Mouse (Mus musculus) lung, embryonic 16.5 days (tissue): ENCODE data around the gene Pcdh15. TPM values are rescaled to one million over a fixed set of nuclear protein-coding genes. Genes with fewer than 3 reads are reported as not detected.
A peak's percentile ranks its signal among the peaks of the same experiment; 100 is the strongest.

Experiments used
- ATAC-seq: fragments of 200-750 bp; cut with Nextera tagmentation; 2 replicates; pipeline ENCODE4 v1.8.0; 2017; ENCODE audit warnings: low read depth, mild to moderate bottlenecking, moderate library complexity
- H3K27ac ChIP-seq: fragments of 300-500 bp; sonication (generic); 2 replicates; pipeline ENCODE4 v1.5.1; 2014; ENCODE audit warnings: mild to moderate bottlenecking, control low read depth, low read length
- H3K27me3 ChIP-seq: fragments of 300-500 bp; sonication (generic); 2 replicates; pipeline ENCODE4 v1.6.1; 2014; ENCODE audit warnings: low read depth, low read length, mixed read lengths; ENCODE audit not compliant: control insufficient read depth, insufficient read depth
- H3K36me3 ChIP-seq: fragments of 300-500 bp; sonication (generic); 2 replicates; pipeline ENCODE4 v1.6.1; 2014; ENCODE audit warnings: low read length; ENCODE audit not compliant: control insufficient read depth, insufficient read depth
- H3K4me1 ChIP-seq: fragments of 300-500 bp; sonication (generic); replicated peaks from 2 replicates; pipeline ENCODE4 v1.6.1; 2014; ENCODE audit warnings: low read length, mixed read lengths; ENCODE audit not compliant: control insufficient read depth, insufficient read depth
- H3K4me2 ChIP-seq: fragments of 300-500 bp; sonication (generic); 2 replicates; pipeline ENCODE4 v1.6.1; 2014; ENCODE audit warnings: low read depth, low read length, control low read depth
- H3K4me3 ChIP-seq: fragments of 300-500 bp; sonication (generic); 2 replicates; pipeline ENCODE4 v1.5.1; 2014; ENCODE audit warnings: mild to moderate bottlenecking, low read length, control low read depth
- H3K9ac ChIP-seq: fragments of 300-500 bp; sonication (generic); 2 replicates; pipeline ENCODE4 v1.6.1; 2014; ENCODE audit warnings: low read length, control low read depth
- H3K9me3 ChIP-seq: fragments of 300-500 bp; sonication (generic); 2 replicates; pipeline ENCODE4 v1.6.1; 2016; ENCODE audit warnings: low read length; ENCODE audit not compliant: control insufficient read depth
- WGBS: fragments of 180-500 bp; shearing (Covaris S2); extraction: QIAGEN DNeasy Blood & Tissue Kit; methylation state at CpG from one replicate; pipeline ENCODE4 v1.1.7; 2014; 5-methylcytosine and 5-hydroxymethylcytosine counted together
- polyA plus RNA-seq: library from polyadenylated mRNA; unstranded; fragments of >200 nt; fragmentation: Nextera tagmentation; extraction: Ambion mirVana; gene quantifications from 2 replicates; pipeline ENCODE4 v1.2.1, GENCODE M21; 2015

Gene Pcdh15
- polyA plus RNA-seq, 1 experiment from 2014 or later, result 0.08 TPM

GRCm38 (mm10) chr10:73821657-73822583 is 722.8 kb downstream of the Pcdh15 start:
- H3K27me3 ChIP-seq, result no peaks in the 10 kb centered on the region
- H3K4me3 ChIP-seq, result no peak overlapping the region
- no peak for ATAC-seq
- no peaks in the 10 kb centered on the region for H3K36me3 ChIP-seq
- H3K4me1 ChIP-seq, result no peaks in the 10 kb centered on the region
- H3K27ac ChIP-seq, result no peak overlapping the region
- H3K9ac ChIP-seq, result no peak overlapping the region
- 29% methylated on average over 22 of the region's 22 CpGs for WGBS
- H3K9me3 ChIP-seq, result no peaks in the 10 kb centered on the region
- 0 out of 2 replicates have a peak overlapping the region, but pooled peaks have one; percentile 22 for H3K4me2 ChIP-seq

- no peaks in the 10 kb centered on the region for H3K27me3 ChIP-seq
- no peak for ATAC-seq
Observed at GRCm38 (mm10) chr10:73823214-73823613, 724.1 kb downstream of the Pcdh15 start.

GRCm38 (mm10) chr10:73826354-73826753 is 727.2 kb downstream of the Pcdh15 start:
- Histone ChIP-seq H3K9ac (no peak overlapping the region), H3K4me2 (peak overlapping the region; percentile 24; the same call in 1 of the 2 replicates), H3K27me3 (no peaks in the 10 kb centered on the region), H3K9me3 (no peaks in the 10 kb centered on the region), H3K27ac (no peak overlapping the region), H3K36me3 (no peaks in the 10 kb centered on the region), H3K4me1 (no peaks in the 10 kb centered on the region), H3K4me3 (peak overlapping the region; percentile 30; the same call in 1 of the 2 replicates)
- 36% methylated on average over 8 of the region's 8 CpGs for WGBS
- ATAC-seq, result no peak

More at GRCm38 (mm10) chr10:73823214-73823613, 724.1 kb downstream of the Pcdh15 start:
- 52% methylated on average over 4 of the region's 4 CpGs for WGBS
- H3K36me3 ChIP-seq, result no peaks in the 10 kb centered on the region
- H3K4me3 ChIP-seq, result no peak overlapping the region
- no peak overlapping the region for H3K27ac ChIP-seq
- no peaks in the 10 kb centered on the region for H3K4me1 ChIP-seq
- no peak overlapping the region for H3K9ac ChIP-seq
- H3K4me2 ChIP-seq, result no peak overlapping the region
- H3K9me3 ChIP-seq, result no peaks in the 10 kb centered on the region

- no peaks in the 10 kb centered on the region for H3K27me3 ChIP-seq
- no peak overlapping the region for H3K4me2 ChIP-seq
- ATAC-seq, result no peak
- H3K4me3 ChIP-seq, result no peak overlapping the region
- 47% methylated on average over 2 of the region's 2 CpGs for WGBS
- no peaks in the 10 kb centered on the region for H3K9me3 ChIP-seq
- H3K4me1 ChIP-seq, result no peaks in the 10 kb centered on the region
- H3K9ac ChIP-seq, result no peak overlapping the region
- H3K27ac ChIP-seq, result no peak overlapping the region
- H3K36me3 ChIP-seq, result no peaks in the 10 kb centered on the region
Observed at GRCm38 (mm10) chr10:73828781-73829180, 729.6 kb downstream of the Pcdh15 start.

- H3K27ac ChIP-seq, result no peak overlapping the region
- H3K9me3 ChIP-seq, result no peaks in the 10 kb centered on the region
- H3K27me3 ChIP-seq, result no peaks in the 10 kb centered on the region
- ATAC-seq, result no peak
- no peak overlapping the region for H3K4me2 ChIP-seq
- 65% methylated on average over 3 of the region's 3 CpGs for WGBS
- H3K4me1 ChIP-seq, result no peaks in the 10 kb centered on the region
- H3K9ac ChIP-seq, result no peak overlapping the region
- H3K4me3 ChIP-seq, result no peak overlapping the region
- no peaks in the 10 kb centered on the region for H3K36me3 ChIP-seq
Observed at GRCm38 (mm10) chr10:73844998-73845397, 745.9 kb downstream of the Pcdh15 start.

- Histone ChIP-seq H3K4me1 (no peaks in the 10 kb centered on the region), H3K36me3 (no peaks in the 10 kb centered on the region)
Observed at GRCm38 (mm10) chr10:73862181-73862580, 763.0 kb downstream of the Pcdh15 start.

GRCm38 (mm10) chr10:73878055-73878728 is 779.0 kb downstream of the Pcdh15 start:
- H3K27ac ChIP-seq, result no peak overlapping the region
- no peaks in the 10 kb centered on the region for H3K4me1 ChIP-seq
- H3K4me2 ChIP-seq, result no peak overlapping the region
- no peak overlapping the region for H3K4me3 ChIP-seq
- no peaks in the 10 kb centered on the region for H3K9me3 ChIP-seq
- H3K9ac ChIP-seq, result no peak overlapping the region
- no peaks in the 10 kb centered on the region for H3K27me3 ChIP-seq
- 68% methylated on average over 5 of the region's 5 CpGs for WGBS
- ATAC-seq, result no peak
- no peaks in the 10 kb centered on the region for H3K36me3 ChIP-seq

More at GRCm38 (mm10) chr10:73862181-73862580, 763.0 kb downstream of the Pcdh15 start:
- Histone ChIP-seq H3K4me2 (no peak overlapping the region), H3K27ac (no peak overlapping the region), H3K9ac (no peak overlapping the region), H3K4me3 (no peak overlapping the region), H3K9me3 (no peaks in the 10 kb centered on the region), H3K27me3 (no peaks in the 10 kb centered on the region)
- no peak for ATAC-seq
- 69% methylated on average over 4 of the region's 4 CpGs for WGBS

GRCm38 (mm10) chr10:73878729-73879067 is 779.6 kb downstream of the Pcdh15 start:
- Histone ChIP-seq H3K4me1 (no peaks in the 10 kb centered on the region), H3K27me3 (no peaks in the 10 kb centered on the region), H3K27ac (no peak overlapping the region), H3K9me3 (no peaks in the 10 kb centered on the region), H3K4me3 (no peak overlapping the region), H3K36me3 (no peaks in the 10 kb centered on the region), H3K9ac (no peak overlapping the region), H3K4me2 (no peak overlapping the region)
- 84% methylated on average over 4 of the region's 4 CpGs for WGBS
- ATAC-seq, result no peak

- H3K4me3 ChIP-seq, result no peak overlapping the region
- no peak for ATAC-seq
- H3K9me3 ChIP-seq, result no peaks in the 10 kb centered on the region
- no peak overlapping the region for H3K9ac ChIP-seq
- no peaks in the 10 kb centered on the region for H3K36me3 ChIP-seq
- H3K4me2 ChIP-seq, result no peak overlapping the region
- H3K27ac ChIP-seq, result no peak overlapping the region
- H3K27me3 ChIP-seq, result no peaks in the 10 kb centered on the region
- H3K4me1 ChIP-seq, result no peaks in the 10 kb centered on the region
- WGBS, result 71% methylated on average over 4 of the region's 4 CpGs
Observed at GRCm38 (mm10) chr10:73887771-73888170, 788.6 kb downstream of the Pcdh15 start.
